Mouse (Mus musculus): Measurements from ENCODE around the gene Npas4. TPM values are rescaled to one million over a fixed set of nuclear protein-coding genes. Genes with fewer than 3 reads are reported as not detected.

The Npas4 gene
- polyA plus RNA-seq (2012; rRNA removed; ENCODE audit: low replicate concordance) = 0.90 and 1.8 TPM in 2 replicates

GRCm38 (mm10) chr19:4990256-4990625 lies at the start of gene Npas4:
Gene Npas4, minus strand, starts transcription at chr19:4990316.

GRCm38 (mm10) chr19:5038709-5039156 lies 48.6 kb upstream of the Npas4 start, which contains the start of the genes B4gat1 and AC124502.3:
Gene B4gat1, plus strand, starts transcription at chr19:5038826.
Gene AC124502.3, plus strand, starts transcription at chr19:5038891.

GRCm38 (mm10) chr19:5023621-5024479 lies 33.7 kb upstream of the Npas4 start, which contains the start of gene Slc29a2:
Gene Slc29a2, plus strand, starts transcription at chr19:5023860.

GRCm38 (mm10) chr19:4961928-4962601 lies 28.1 kb downstream of the Npas4 start, which contains the start of gene Mrpl11:
Gene Mrpl11, plus strand, starts transcription at chr19:4962147.

GRCm38 (mm10) chr19:4942551-4943252 lies 47.4 kb downstream of the Npas4 start, which contains the start of gene Peli3:
Gene Peli3, minus strand, starts transcription at chr19:4943127.

Other genes starting within 250 kb of the Npas4 start
- gene Rbm4b, start 233.8 kb downstream of the Npas4 start, polyA plus RNA-seq (2012; rRNA removed; ENCODE audit: low replicate concordance) = 1.6 and 1.9 TPM in 2 replicates
- gene Rbm4, start 196.4 kb downstream of the Npas4 start, polyA plus RNA-seq (2012; rRNA removed; ENCODE audit: low replicate concordance) = 14.1 and 19.8 TPM in 2 replicates
- 14.3 and 15.5 TPM in 2 replicates for gene Gm21992, start 178.7 kb downstream of the Npas4 start, polyA plus RNA-seq (2012; rRNA removed; ENCODE audit: low replicate concordance)
- 54.4 and 67.9 TPM in 2 replicates for gene Rbm14, start 178.7 kb downstream of the Npas4 start, polyA plus RNA-seq (2012; rRNA removed; ENCODE audit: low replicate concordance)
- gene Ccs, start 151.0 kb downstream of the Npas4 start, polyA plus RNA-seq (2012; rRNA removed; ENCODE audit: low replicate concordance) = 44.5 and 45.3 TPM in 2 replicates
- 0.05 and 0.20 TPM in 2 replicates for gene Ccdc87, start 150.9 kb downstream of the Npas4 start, polyA plus RNA-seq (2012; rRNA removed; ENCODE audit: low replicate concordance)
- 23.8 and 33.2 TPM in 2 replicates for gene Ctsf, start 135.2 kb downstream of the Npas4 start, polyA plus RNA-seq (2012; rRNA removed; ENCODE audit: low replicate concordance)
- gene Actn3, start 112.4 kb downstream of the Npas4 start, polyA plus RNA-seq (2012; rRNA removed; ENCODE audit: low replicate concordance) = 0.12 and 0.37 TPM in 2 replicates
- 20.0 and 26.3 TPM in 2 replicates for gene Zdhhc24, start 111.6 kb downstream of the Npas4 start, polyA plus RNA-seq (2012; rRNA removed; ENCODE audit: low replicate concordance)
- gene Bbs1, start 83.7 kb downstream of the Npas4 start, polyA plus RNA-seq (2012; rRNA removed; ENCODE audit: low replicate concordance) = 0.32 and 2.3 TPM in 2 replicates
- gene Dpp3, start 62.0 kb downstream of the Npas4 start, polyA plus RNA-seq (2012; rRNA removed; ENCODE audit: low replicate concordance) = 131 and 152 TPM in 2 replicates
- gene Peli3, start 47.2 kb downstream of the Npas4 start, polyA plus RNA-seq (2012; rRNA removed; ENCODE audit: low replicate concordance) = 1.2 and 1.7 TPM in 2 replicates
- gene Mrpl11, start 28.2 kb downstream of the Npas4 start, polyA plus RNA-seq (2012; rRNA removed; ENCODE audit: low replicate concordance) = 8.4 and 15.6 TPM in 2 replicates
- gene Slc29a2, start 33.5 kb upstream of the Npas4 start, polyA plus RNA-seq (2012; rRNA removed; ENCODE audit: low replicate concordance) = 2.3 and 8.8 TPM in 2 replicates
- 12.5 and 14.2 TPM in 2 replicates for gene B4gat1, start 48.5 kb upstream of the Npas4 start, polyA plus RNA-seq (2012; rRNA removed; ENCODE audit: low replicate concordance)
- gene AC124502.3, start 48.6 kb upstream of the Npas4 start, polyA plus RNA-seq (2012; rRNA removed; ENCODE audit: low replicate concordance) = 1.3 and 2.9 TPM in 2 replicates
- 37.5 and 52.2 TPM in 2 replicates for gene Brms1, start 51.0 kb upstream of the Npas4 start, polyA plus RNA-seq (2012; rRNA removed; ENCODE audit: low replicate concordance)
- gene Rin1, start 60.2 kb upstream of the Npas4 start, polyA plus RNA-seq (2012; rRNA removed; ENCODE audit: low replicate concordance) = 3.3 and 8.5 TPM in 2 replicates
- gene Cd248, start 77.8 kb upstream of the Npas4 start, polyA plus RNA-seq (2012; rRNA removed; ENCODE audit: low replicate concordance) = 4.6 and 4.9 TPM in 2 replicates
- gene Tmem151a, start 95.2 kb upstream of the Npas4 start, polyA plus RNA-seq (2012; rRNA removed; ENCODE audit: low replicate concordance) = 3.3 and 3.6 TPM in 2 replicates
- gene Yif1a, start 98.2 kb upstream of the Npas4 start, polyA plus RNA-seq (2012; rRNA removed; ENCODE audit: low replicate concordance) = 254 and 407 TPM in 2 replicates
- 2.0 and 3.1 TPM in 2 replicates for gene Cnih2, start 108.2 kb upstream of the Npas4 start, polyA plus RNA-seq (2012; rRNA removed; ENCODE audit: low replicate concordance)
- gene Rab1b, start 116.8 kb upstream of the Npas4 start, polyA plus RNA-seq (2012; rRNA removed; ENCODE audit: low replicate concordance) = 198 and 335 TPM in 2 replicates
- 23.5 and 24.1 TPM in 2 replicates for gene Klc2, start 128.2 kb upstream of the Npas4 start, polyA plus RNA-seq (2012; rRNA removed; ENCODE audit: low replicate concordance)